Mouse (Mus musculus) adrenal gland, adult 10 weeks (tissue): ENCODE data around the gene Myh8. TPM values are rescaled to one million over a fixed set of nuclear protein-coding genes. Genes with fewer than 3 reads are reported as not detected.

Source experiments
- polyA plus RNA-seq: library from polyadenylated mRNA; stranded (reverse); fragments of 350-450 nt; fragmentation: Illumina TruSeq; extraction: RNeasy Lipid Tissue Mini Kit (QIAGEN cat#74804); gene quantifications from one replicate; pipeline ENCODE4 v1.2.3, GENCODE M21; 2014; ENCODE audit warnings: low read depth, low replicate concordance

Gene Myh8
- polyA plus RNA-seq = not detected

GRCm38 (mm10) chr11:67276601-67277174 is at the start of gene Myh8:
Gene Myh8, plus strand, starts transcription at chr11:67277124.

DNA sequence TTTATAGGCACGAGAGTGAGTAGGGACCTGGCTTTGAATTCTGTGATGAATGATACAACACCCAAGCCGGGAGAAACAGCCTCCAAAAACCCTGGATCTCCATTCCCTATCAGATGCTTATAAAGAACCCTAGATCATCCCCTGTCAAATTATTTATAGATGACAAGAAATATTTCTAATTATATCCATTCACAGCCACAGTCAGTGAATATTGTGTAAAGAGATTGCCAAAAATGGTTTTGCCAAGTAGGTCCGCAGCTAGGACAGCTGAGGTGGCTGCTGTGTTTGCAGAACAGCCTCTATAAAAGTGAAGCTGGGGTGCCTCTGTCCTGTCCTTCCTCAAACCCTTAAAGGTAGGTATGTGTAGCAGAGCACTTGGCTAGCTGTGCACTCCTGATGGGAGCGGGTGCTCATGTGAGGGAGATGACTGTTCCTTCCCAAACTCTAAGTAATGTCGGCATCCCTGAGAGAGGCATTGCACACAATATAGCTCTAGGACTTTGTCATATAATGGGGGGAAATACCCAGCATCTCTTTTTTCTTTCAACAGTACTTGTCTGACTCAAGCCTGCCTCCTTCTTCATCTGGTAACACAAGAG is 39.3 kb upstream of the Myh8 start, which contains the start of gene Myh4:
TSS of gene Myh4 (plus strand) at position 549 of the 599 bp plus-strand sequence.

GRCm38 (mm10) chr11:67321358-67321757 is 44.4 kb downstream of the Myh8 start, which contains the start of gene Myh13:
Gene Myh13, plus strand, starts transcription at chr11:67321658.

Other genes with a start within 250 kb of the Myh8 start
- 47.1 TPM for gene Adprm, start 224.5 kb upstream of the Myh8 start, polyA plus RNA-seq
- 46.0 TPM for gene Sco1, start 224.5 kb upstream of the Myh8 start, polyA plus RNA-seq
- not detected for gene Myh3, start 198.8 kb upstream of the Myh8 start, polyA plus RNA-seq
- 0.52 TPM for gene Myh2, start 106.1 kb upstream of the Myh8 start, polyA plus RNA-seq
- 3.3 TPM for gene Myh1, start 77.1 kb upstream of the Myh8 start, polyA plus RNA-seq
- gene Myh4, start 39.1 kb upstream of the Myh8 start, polyA plus RNA-seq = 16.3 TPM
- not detected for gene Myh13, start 44.5 kb downstream of the Myh8 start, polyA plus RNA-seq
- gene Gas7, start 178.3 kb downstream of the Myh8 start, polyA plus RNA-seq = 10.8 TPM